26 mouse cellular contexts compared by ENCODE assay signal in genomic region chr14:122917676-122918075, GRCm38 (mm10).
"Had no signal": no experiment of that assay in that cellular context is flagged by ENCODE, and none has a peak within 500 bp of the region (broad histone marks: within the 10 kb centered on the region; RNA-seq: fewer than 3 reads in every experiment).

No protein-coding gene starts in this region.

- H3K4me1 ChIP-seq: heart, embryonic 12.5 days had no signal

- H3K4me2 ChIP-seq: heart, embryonic 12.5 days; hindbrain, embryonic 13.5 days; hindbrain, embryonic 15.5 days; kidney, embryonic 15.5 days; limb, embryonic 12.5 days; liver, embryonic 11.5 days; liver, embryonic 13.5 days; liver, embryonic 15.5 days had no signal

- ATAC-seq: hindbrain, postnatal 0 days; liver, postnatal 0 days had no signal

- H3K27me3 ChIP-seq: heart, embryonic 12.5 days; hindbrain, embryonic 13.5 days; hindbrain, embryonic 15.5 days; kidney, embryonic 15.5 days; limb, embryonic 12.5 days; liver, embryonic 13.5 days; liver, embryonic 15.5 days had no signal

- H3K4me3 ChIP-seq: heart, embryonic 10.5 days; heart, embryonic 12.5 days; hindbrain, embryonic 13.5 days; hindbrain, embryonic 15.5 days; kidney, embryonic 15.5 days; layer of hippocampus, adult 2 months; left cerebral cortex, adult 2 months; limb, embryonic 10.5 days; limb, embryonic 12.5 days; liver, embryonic 13.5 days; liver, embryonic 15.5 days had no signal

- H3K9ac ChIP-seq: heart, embryonic 12.5 days; hindbrain, embryonic 13.5 days; hindbrain, embryonic 15.5 days; kidney, embryonic 15.5 days; limb, embryonic 12.5 days; liver, embryonic 13.5 days; liver, embryonic 15.5 days; liver, postnatal 0 days had no signal

- H3K27ac ChIP-seq: heart, embryonic 10.5 days; hindbrain, embryonic 13.5 days; hindbrain, embryonic 15.5 days; hindbrain, postnatal 0 days; kidney, embryonic 15.5 days; kidney, postnatal 0 days; layer of hippocampus, adult 2 months; left cerebral cortex, adult 2 months; limb, embryonic 10.5 days; limb, embryonic 12.5 days; liver, embryonic 13.5 days; liver, embryonic 15.5 days had no signal

- H3K9me3 ChIP-seq: heart, embryonic 10.5 days; heart, embryonic 12.5 days; hindbrain, embryonic 13.5 days; hindbrain, embryonic 15.5 days; kidney, embryonic 15.5 days; limb, embryonic 10.5 days; limb, embryonic 12.5 days; liver, embryonic 13.5 days; liver, embryonic 15.5 days had no signal

- DNase-seq: gastrocnemius, postnatal 14 days; gastrocnemius, postnatal 36 days; heart, adult 18-20 months; heart, postnatal 10 days; heart, postnatal 36 days; kidney, adult 11 months; kidney, adult 2 months; kidney, adult 9 months; kidney, postnatal 14 days; kidney, postnatal 4 days; liver; liver, embryonic 13.5 days; liver, postnatal 0 days had no signal

- H3K36me3 ChIP-seq: hindbrain, embryonic 15.5 days; liver, embryonic 13.5 days; liver, embryonic 15.5 days had no signal
